Mouse (Mus musculus): ENCODE measurements around the gene Pik3r5.

Gene Pik3r5

GRCm38 (mm10) chr11:68531941-68532535 lies 100.1 kb downstream of the Pik3r5 start:
- DNase-seq, result no peak

DNA sequence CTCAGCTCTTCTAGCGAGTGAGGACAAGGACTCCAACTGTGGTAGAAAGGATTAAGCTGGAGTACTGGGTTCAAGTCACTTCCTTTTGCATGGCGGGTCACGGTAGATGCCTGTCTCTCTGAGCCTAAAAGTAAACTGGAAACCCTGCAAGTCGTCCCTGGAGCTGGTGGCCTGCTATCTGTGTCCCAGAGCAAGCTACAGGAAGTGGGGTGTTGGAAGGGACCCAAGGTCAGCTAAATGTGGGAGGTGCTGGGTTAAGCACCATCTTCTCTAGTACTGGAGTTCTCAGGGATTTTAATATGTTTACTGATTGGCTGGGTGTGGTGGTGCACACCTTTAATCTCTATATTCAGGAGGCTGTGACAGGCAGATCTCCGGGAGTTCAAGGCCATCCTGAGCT lies 100.9 kb downstream of the Pik3r5 start:
- DNase-seq, result peak in 1 of 2 experiments; percentile 64

- no peak for DNase-seq
Measured at GRCm38 (mm10) chr11:68533971-68534475, 102.1 kb downstream of the Pik3r5 start.

DNA sequence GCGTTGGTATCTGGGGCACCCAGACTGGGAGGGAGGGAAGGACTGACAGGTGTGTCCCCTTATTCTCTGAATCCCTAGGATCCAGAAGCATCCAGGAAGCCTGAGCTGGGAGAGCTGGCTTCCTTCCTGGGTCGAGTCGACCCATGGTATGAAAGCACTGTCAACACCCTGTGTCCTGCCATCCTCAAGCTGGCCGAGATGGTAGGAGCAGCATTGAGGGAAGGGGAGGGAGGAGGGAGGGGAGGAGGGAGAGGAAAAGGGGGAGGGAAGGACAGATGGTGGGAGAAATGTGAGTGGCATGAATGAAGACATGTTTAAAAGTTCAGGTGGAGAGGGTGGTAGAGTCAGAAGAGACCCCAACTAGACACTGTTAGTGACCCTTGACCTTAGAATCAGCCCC lies 104.1 kb downstream of the Pik3r5 start:
- DNase-seq, result no peak

DNA sequence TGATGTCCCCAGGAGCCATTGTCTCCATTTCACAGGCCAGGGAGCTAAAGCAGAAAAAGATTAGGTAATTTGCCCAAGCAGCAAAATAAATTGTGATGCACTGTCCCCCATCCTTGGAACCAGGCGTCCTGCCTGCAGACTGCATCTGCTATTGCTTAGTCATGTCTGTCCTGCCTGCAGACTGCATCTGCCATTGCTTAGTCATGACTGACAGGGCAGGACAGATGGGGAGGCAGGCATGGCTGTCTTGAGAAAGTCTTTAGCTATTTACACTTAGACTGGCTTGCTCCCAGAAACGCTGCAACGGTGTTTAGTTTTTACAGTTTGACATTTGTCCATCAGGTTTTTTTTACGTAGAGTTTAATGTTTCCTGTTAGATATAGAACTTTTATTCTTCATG lies 104.5 kb downstream of the Pik3r5 start:
- DNase-seq, result no peak

GRCm38 (mm10) chr11:68539621-68540020 lies 107.7 kb downstream of the Pik3r5 start:
- DNase-seq, result no peak

DNA sequence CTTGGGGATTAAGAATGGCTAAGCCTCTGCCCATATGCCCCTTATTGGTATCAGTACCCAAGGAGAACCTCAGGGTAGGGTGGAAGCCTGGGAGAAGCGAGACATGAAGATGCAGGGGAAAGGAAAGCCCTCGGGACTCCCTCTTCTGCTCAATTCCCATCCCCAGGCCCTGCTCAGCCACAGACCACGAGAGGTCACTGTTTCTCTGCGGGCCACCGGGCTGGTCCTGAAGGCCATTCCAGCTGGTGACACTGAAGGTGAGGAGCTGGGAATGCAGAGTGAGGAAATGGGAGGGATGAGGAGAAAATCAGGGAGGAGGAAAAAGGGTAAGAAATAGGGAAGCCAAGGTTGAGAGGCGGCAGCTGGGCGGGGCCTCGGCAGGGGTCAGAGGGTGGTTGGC lies 112.6 kb downstream of the Pik3r5 start:
- DNase-seq, result peak; percentile 54 to 66

GRCm38 (mm10) chr11:68545172-68545571 lies 113.3 kb downstream of the Pik3r5 start:
- no peak for DNase-seq

DNA sequence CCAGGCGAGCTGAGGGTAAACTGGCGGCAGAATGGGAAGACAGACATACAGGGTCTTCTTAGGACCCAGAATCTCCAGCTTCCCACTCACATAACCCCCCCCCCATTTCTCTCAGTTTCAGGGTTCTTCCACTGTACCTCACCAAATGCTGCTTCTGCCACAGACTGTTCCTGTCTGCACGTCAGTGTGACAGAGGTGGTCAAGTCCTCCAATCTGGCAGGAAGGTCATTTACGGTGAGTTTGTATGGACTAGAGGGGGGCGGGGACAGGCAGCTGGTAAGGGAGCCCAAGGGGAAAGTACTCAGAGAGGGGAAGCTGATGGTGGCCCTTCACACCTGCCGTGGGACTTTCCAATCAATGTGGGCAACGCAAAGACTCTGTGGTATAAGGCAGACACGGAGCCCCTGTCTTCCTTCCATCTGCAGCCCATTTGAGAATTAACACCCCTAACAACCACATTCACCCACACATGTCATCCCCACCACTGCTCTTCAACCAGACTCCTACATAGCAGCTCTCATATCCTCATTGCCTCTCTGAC lies 113.8 kb downstream of the Pik3r5 start:
- DNase-seq, result no peak
